Mouse (Mus musculus): Measurements from ENCODE around the gene Calcr.

- no peak for TF ChIP-seq CTCF (IDR thresholded peaks at IDR 0.05; ENCODE audit: low read depth, low read length)
- TF ChIP-seq POLR2A (IDR thresholded peaks at IDR 0.05; ENCODE audit: borderline replicate concordance, low read depth, low read length) = no peak
Observed at GRCm38 (mm10) chr6:3745546-3745945, 19.0 kb downstream of the Calcr start.
